Mouse (Mus musculus) ES-E14 (cell line): ENCODE measurements around the gene Casp2.

ENCODE experiments used
- ZC3H11A ChIP-seq: IDR thresholded peaks from 2 replicates; pipeline ENCODE4 v1.6.1; 2012; ENCODE audit warnings: low read depth, mild to moderate bottlenecking, inconsistent platforms, low read length, borderline replicate concordance
- ZNF384 ChIP-seq: IDR thresholded peaks from 2 replicates; pipeline ENCODE4 v1.6.1; 2012; ENCODE audit warnings: low read depth, low read length, inconsistent platforms

DNA sequence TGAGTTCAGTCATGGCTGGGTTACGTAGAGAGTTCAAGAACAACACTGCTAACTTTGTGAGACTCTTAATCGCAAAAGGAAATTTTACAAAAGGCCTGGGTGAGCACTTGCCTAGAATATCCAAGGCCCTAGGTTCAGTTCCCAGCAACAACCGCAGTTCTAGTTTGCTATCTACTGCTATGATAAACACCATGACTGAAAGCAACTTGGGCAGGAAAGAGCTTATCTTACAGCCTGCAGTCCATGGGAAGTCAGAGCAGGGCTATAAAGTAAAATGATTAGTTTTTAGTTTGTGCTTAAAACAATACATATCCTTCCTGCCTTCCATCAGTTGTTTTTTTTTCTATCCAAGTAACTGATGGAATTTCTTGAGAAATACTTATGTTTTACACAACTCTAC is 61.7 kb downstream of the Casp2 start:
- TF ChIP-seq ZNF384 (no peak), ZC3H11A (no peak)
